Mouse (Mus musculus) large intestine, adult 2 months (tissue): ENCODE data around the gene Cxcr3. TPM values are rescaled to one million over a fixed set of nuclear protein-coding genes. Genes with fewer than 3 reads are reported as not detected.

Experiments used
- DNase-seq: peaks from one replicate; pipeline ENCODE4 v3.0.0-alpha.2; 2012; ENCODE audit warnings: low read depth, low spot score
- WGBS: fragments of 180-500 bp; shearing (Covaris S2); methylation state at CpG from one replicate; pipeline ENCODE4 v1.1.7; 2018; 5-methylcytosine and 5-hydroxymethylcytosine counted together
- polyA plus RNA-seq: library from polyadenylated mRNA; depleted of rRNA; stranded (reverse); fragments of >200 nt; gene quantifications from 2 replicates; pipeline ENCODE4 v1.2.3, GENCODE M21; 2012; rRNA removed

Cxcr3 gene
- polyA plus RNA-seq = 4.1 and 4.8 TPM in 2 replicates

- no peak for DNase-seq
- 50% methylated on average over 11 of the region's 11 CpGs for WGBS
These were observed at the start of gene Cxcr3 for GRCm38 (mm10) chrX:101733828-101734319. Gene Cxcr3 (minus strand): TSS chrX:101734269.

- peak; percentile 19 for DNase-seq
- 35% methylated on average over 5 of the region's 5 CpGs for WGBS
These were observed 38.0 kb upstream of the Cxcr3 start for GRCm38 (mm10) chrX:101772035-101772434.

DNA sequence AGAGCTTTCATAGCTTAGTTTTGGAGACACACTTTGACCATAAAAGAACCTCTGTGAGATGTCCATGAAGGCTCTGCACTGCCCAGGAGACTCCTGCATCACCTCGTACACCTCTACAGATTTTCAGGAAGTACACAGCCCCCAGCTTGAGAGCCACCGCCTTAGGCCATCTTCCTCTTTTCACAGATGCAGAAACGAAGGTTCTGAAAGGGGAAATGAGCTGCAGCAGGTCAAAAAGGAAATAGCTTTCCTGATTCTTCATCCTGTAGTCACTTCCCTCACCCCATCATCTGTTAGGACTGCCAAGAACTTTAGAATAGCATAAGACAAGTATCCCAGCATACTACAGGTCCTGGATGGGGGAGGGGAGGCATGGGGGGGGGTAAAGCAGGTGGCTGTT lies 36.2 kb upstream of the Cxcr3 start:
- WGBS = 57% methylated on average over 3 of the region's 3 CpGs
- DNase-seq = no peak

GRCm38 (mm10) chrX:101769478-101769877 lies 35.4 kb upstream of the Cxcr3 start:
- 36% methylated on average over 2 of the region's 2 CpGs for WGBS
- DNase-seq = no peak

DNA sequence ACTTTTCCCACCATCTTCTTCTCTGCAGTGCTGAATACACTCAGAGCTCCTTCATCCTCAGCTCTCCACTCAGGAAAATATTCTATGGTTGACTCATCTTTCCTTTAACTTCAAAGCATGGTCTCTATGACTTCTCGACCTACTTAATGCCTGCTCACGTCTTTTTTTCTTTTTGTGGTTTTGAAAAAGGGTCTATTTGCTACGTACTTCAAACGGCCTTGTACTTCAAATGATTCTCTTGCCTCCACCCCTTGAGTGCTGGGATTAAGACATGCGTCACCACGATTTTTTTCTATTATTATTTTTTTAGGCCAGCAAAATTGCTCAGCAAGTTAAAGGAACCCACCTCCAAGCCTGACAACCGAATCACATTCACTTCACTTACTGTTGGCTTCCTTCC lies 33.2 kb upstream of the Cxcr3 start:
- WGBS = 65% methylated on average over 7 of the region's 7 CpGs
- DNase-seq = no peak

- whole genome bisulfite sequencing = 75% methylated on average over 4 of the region's 4 CpGs
These were observed 31.0 kb upstream of the Cxcr3 start for GRCm38 (mm10) chrX:101765111-101765510.

GRCm38 (mm10) chrX:101764621-101765020 lies 30.6 kb upstream of the Cxcr3 start:
- 52% methylated on average over 5 of the region's 5 CpGs for WGBS

More at GRCm38 (mm10) chrX:101765111-101765510, 31.0 kb upstream of the Cxcr3 start:
- DNase-seq = no peak

GRCm38 (mm10) chrX:101754478-101754877 lies 20.4 kb upstream of the Cxcr3 start:
- DNase-seq = no peak
- 52% methylated on average over 5 of the region's 5 CpGs for WGBS

More at GRCm38 (mm10) chrX:101764621-101765020, 30.6 kb upstream of the Cxcr3 start:
- DNase-seq = no peak

DNA sequence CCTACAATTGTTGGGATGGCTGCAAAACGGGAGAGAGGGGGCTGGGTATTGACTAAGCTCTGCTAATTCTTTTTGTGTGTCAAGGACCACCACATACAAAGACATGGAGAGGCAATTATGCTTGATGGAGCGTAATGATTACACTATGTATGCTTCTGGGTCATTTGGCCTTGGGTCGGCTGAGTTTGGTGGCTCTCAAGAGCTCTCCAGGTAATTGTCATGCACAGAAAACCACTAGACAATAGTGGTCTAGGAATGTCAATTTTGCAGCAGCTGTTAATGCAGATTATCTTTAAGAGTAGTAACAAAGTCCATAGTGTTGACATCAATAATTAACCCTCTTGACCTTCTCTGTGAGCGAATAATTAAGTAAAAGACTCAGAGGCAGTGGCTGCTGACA lies 16.1 kb upstream of the Cxcr3 start:
- 78% methylated on average over 4 of the region's 4 CpGs for WGBS
- no peak for DNase-seq

DNA sequence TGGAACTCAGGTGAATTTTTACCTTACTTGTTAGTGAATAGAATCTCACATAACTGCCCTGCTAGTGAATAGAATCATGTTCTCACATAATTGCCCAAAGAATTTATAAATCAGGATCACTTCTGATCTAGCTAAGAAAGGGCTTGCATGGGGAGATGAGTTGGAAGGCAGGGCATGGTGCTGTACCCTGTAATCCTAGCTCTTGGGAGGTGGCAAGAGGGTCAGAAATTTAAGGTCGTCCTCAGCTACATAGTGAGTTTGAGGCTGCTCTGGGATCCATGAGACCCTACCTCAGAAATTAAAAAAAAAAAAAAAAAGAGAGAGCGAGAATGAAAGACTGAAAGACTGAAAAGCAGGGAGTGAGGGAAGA lies 7.0 kb upstream of the Cxcr3 start:
- 85% methylated on average over 2 of the region's 2 CpGs for WGBS
- no peak for DNase-seq

DNA sequence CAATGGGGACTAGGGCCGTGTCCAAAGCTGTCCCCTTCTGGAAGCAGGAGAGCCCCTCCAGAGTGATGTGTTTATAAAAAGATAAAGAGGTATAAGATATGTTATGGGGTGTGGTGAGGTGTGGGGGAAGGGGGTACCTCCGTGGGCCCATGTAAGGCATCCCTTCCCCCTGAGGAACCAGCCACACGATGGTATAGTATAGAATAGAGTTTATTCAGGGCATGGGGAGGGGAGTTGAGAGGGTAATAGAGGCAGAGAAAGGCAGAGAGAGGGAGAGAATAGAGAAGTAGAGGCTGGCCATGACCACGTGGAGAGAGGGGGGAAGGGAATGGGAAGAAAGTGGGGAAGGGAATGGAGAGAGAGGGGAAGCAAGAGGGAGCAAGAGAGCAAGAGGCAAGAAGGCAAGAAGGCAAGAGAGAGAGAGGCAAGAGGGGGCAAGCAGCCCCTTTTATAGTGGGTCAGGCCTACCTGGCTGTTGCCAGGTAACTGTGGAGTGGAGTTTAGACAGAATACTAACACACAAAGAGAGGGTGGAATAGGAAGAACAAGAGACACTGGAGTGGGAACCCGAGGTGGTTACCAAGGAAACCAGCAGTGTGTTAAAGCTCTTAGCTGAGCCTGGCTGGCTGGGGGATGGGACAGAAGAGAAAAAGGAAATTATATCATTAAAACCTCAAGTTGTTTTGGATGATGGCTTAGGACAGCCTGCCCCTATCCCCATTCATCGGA lies 6.4 kb upstream of the Cxcr3 start:
- no peak for DNase-seq
- 50% methylated on average over 6 of the region's 6 CpGs for WGBS

DNA sequence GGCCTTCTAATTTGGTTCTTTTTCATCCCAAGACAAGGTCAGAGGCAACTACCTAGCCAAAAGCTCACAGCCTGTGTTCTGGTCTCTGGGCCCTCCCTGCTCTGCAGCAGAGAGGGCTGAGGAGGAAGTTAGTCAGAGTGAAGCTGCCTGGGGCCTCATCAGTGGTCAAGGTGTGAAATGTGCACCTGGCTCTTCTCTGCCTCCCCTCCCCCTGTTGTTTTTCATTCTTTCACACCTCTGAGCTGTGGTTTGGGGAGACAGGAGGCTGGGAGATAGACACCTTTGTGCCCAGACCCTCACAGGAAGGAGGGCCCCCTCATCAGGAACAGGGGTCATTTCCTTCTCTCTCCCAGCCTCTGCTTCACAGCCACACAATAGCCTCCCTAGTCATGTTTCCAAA lies 3.1 kb upstream of the Cxcr3 start:
- DNase-seq = no peak

GRCm38 (mm10) chrX:101734981-101735380 lies 912 bp upstream of the Cxcr3 start:
- 46% methylated on average over 5 of the region's 5 CpGs for WGBS
- no peak for DNase-seq

DNA sequence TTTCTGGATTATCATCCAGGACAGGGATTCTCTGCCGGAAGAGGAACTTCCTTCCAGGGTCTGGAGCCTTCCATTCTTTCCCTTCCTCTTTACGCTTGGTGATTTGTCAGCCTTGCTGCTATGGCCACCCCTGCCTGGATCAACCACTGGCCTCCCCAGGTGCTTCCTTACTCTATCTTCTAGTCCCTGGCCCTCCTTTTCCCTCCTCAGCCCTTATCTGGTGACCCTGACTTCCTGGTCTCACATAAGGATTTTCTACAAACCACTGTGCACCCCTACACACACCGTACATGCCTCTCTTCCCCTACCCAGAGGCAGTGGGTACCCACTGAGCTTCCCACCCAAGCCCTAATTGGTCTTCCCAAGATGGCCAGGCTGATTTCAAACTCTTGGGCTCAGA lies 781 bp downstream of the Cxcr3 start:
- DNase-seq = no peak
- WGBS = 89% methylated on average over 3 of the region's 3 CpGs

- WGBS = 48% methylated on average over 12 of the region's 12 CpGs
- no peak for DNase-seq
These were observed 1.4 kb downstream of the Cxcr3 start for GRCm38 (mm10) chrX:101732644-101733043.

DNA sequence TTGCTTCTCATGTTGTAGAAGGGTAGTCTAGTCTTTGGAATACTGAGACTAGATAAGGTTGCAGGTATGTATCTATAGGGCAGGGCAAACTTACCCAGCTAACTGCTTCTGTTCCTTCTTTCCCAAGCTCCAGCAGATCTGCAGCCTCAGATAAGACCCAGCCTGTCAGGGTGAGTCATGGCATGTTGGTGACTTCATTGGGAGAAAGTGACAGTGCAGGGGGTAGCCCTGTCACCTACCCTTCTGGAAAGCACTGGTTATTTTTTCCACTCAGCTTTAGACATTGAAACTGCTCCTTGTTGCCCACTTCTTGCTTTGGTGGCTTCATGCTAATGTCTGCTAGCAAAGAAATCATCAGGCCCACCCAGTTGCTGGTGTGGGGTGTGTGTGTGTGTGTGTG lies 4.1 kb downstream of the Cxcr3 start:
- DNase-seq = no peak

- DNase-seq = no peak
- 72% methylated on average over 1 of the region's 1 CpGs for WGBS
These were observed 13.7 kb downstream of the Cxcr3 start for GRCm38 (mm10) chrX:101720401-101720800.

GRCm38 (mm10) chrX:101705111-101705510 lies 29.0 kb downstream of the Cxcr3 start:
- WGBS = 79% methylated on average over 7 of the region's 7 CpGs
- DNase-seq = no peak

DNA sequence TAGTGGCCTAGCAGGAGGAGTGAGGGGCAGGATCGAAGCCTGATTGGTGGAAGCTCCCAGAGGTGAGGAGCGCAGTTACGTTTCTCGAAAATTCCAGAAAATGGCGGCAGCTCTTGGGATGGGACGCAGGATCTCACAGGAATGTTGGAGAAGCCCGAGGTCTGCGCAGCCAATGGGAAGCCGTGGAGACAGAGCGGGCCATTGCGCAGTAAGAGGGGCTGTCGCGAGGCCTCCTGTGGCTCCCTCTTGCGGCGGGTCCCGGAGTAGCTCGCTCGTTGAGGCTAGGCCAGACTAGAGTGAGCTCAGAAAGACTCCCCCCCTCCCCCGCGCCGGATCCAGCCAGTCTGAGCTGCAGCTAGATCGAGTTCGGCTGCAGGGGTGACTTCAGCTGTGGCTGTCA lies 35.8 kb downstream of the Cxcr3 start:
- no peak for DNase-seq
- 77% methylated on average over 23 of the region's 23 CpGs for WGBS

- 71% methylated on average over 49 of the region's 54 CpGs for WGBS
- no peak for DNase-seq
These were observed 36.5 kb downstream of the Cxcr3 start for GRCm38 (mm10) chrX:101697537-101697936.

GRCm38 (mm10) chrX:101695686-101696085 lies 38.4 kb downstream of the Cxcr3 start:
- 95% methylated on average over 27 of the region's 27 CpGs for WGBS

More at GRCm38 (mm10) chrX:101695686-101696085, 38.4 kb downstream of the Cxcr3 start:
- no peak for DNase-seq
